Mouse (Mus musculus): ENCODE measurements around the gene Ecpas.

DNA sequence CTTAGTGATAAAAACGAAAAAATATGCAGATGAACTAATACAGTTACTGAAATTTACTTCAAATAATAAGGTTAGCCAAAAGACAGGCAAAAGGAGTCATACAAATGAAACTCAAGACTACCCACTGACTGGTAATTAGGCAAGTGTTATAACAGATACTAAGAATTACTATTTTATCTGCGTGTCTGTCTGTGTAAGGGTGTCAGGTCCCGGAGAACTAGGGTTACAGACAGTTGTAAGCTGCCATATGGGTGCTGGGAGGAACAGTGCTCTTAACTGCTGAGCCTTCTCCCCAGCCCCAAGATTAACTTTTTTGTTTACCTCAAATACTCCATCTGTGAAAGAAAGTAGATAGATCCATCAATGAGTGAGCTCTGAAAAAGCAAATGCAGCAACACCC, 25.8 kb downstream of the Ecpas start:
- no peak for TF ChIP-seq POLR2A (IDR thresholded peaks at IDR 0.05; ENCODE audit: insufficient read depth, low read depth, low read length)
- no peak for TF ChIP-seq CTCF (IDR thresholded peaks at IDR 0.05; ENCODE audit: insufficient read depth, low read depth, low read length)

Measured in olfactory bulb, adult 2 months (tissue).